Mouse (Mus musculus) thymus, adult 2 months (tissue): ENCODE data around the gene Khsrp. TPM values are rescaled to one million over a fixed set of nuclear protein-coding genes. Genes with fewer than 3 reads are reported as not detected.

ENCODE experiments used
- DNase-seq: peaks from one replicate; pipeline ENCODE4 v3.0.0; 2021
- H3K27ac ChIP-seq: fragments of 200-500 bp; 2 replicates; pipeline ENCODE4 v1.5.1; 2012; ENCODE audit warnings: low read length, control low read depth; ENCODE audit not compliant: control insufficient read depth, insufficient read depth
- H3K27me3 ChIP-seq: fragments of 200-500 bp; 2 replicates; pipeline ENCODE4 v1.6.1; 2012; ENCODE audit warnings: mild to moderate bottlenecking, low read length, moderate library complexity, mixed read lengths; ENCODE audit not compliant: control insufficient read depth, insufficient read depth
- H3K36me3 ChIP-seq: fragments of 200-500 bp; 2 replicates; pipeline ENCODE4 v1.6.1; 2012; ENCODE audit warnings: mild to moderate bottlenecking, low read length, moderate library complexity; ENCODE audit not compliant: control insufficient read depth, insufficient read depth
- H3K4me1 ChIP-seq: fragments of 200-500 bp; replicated peaks from 2 replicates; pipeline ENCODE4 v1.6.1; 2012; ENCODE audit warnings: low read length; ENCODE audit not compliant: control insufficient read depth, insufficient read depth
- H3K4me3 ChIP-seq: fragments of 200-500 bp; 2 replicates; pipeline ENCODE4 v1.5.1; 2012; ENCODE audit warnings: mild to moderate bottlenecking, low read length, control low read depth, moderate library complexity; ENCODE audit not compliant: control insufficient read depth, insufficient read depth
- CTCF ChIP-seq: fragments of 200-500 bp; IDR thresholded peaks from 2 replicates; pipeline ENCODE4 v1.5.1; 2012; ENCODE audit warnings: mild to moderate bottlenecking, control low read depth, low read length, moderate library complexity, borderline replicate concordance; ENCODE audit not compliant: control insufficient read depth, poor library complexity, insufficient read depth; ENCODE audit errors: extremely low read depth
- POLR2A ChIP-seq: fragments of 200-500 bp; IDR thresholded peaks from 2 replicates; pipeline ENCODE4 v1.6.1; 2012; ENCODE audit warnings: mild to moderate bottlenecking, low read length, control low read depth, moderate library complexity; ENCODE audit not compliant: control insufficient read depth, poor library complexity, insufficient read depth; ENCODE audit errors: extremely low read depth
- WGBS: fragments of 180-500 bp; shearing (Covaris S2); methylation state at CpG from one replicate; pipeline ENCODE4 v1.1.7; 2018; 5-methylcytosine and 5-hydroxymethylcytosine counted together
- polyA plus RNA-seq: library from polyadenylated mRNA; depleted of rRNA; stranded (reverse); fragments of >200 nt; gene quantifications from 2 replicates; pipeline ENCODE4 v1.2.3, GENCODE M21; 2012

The Khsrp gene
- polyA plus RNA-seq, 1 experiment = 229 TPM

DNA sequence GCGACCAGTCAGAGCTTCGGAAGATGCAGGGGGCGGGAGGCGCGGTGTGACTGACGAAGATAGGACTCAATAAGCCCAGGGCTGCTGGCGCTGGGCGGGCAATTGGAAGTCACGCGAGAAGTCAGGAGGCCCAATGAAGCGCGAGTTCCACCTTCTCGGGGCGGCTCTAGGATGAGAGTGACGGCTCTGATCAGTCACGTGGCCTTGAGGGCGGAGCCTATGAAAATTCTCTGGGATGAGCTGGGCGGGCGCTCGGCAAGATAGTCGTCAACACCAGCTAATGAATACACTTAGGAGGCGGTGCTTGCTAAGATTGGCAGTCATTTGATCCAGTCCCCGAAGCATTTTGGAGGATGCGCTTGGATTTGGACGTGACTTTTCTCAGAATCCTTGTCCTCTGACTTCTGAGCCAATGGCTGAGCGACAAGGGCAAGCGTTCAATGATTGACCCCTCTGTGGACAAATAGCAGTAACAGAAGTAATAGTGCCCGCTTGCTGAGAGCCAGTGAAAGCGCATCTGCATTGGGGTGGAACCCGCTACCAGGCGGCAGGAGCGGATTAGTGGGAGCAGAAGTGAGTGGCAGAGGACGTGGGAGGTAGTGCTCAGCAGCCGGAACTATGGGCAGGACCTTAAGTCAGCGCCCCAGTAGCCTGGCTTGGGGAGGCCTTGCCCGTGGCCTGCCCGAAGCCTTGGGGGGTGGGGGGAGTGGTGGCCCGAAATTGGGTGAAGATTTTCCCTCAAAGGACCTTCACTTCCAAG, 519 bp upstream of the Khsrp start:
- WGBS = 1% methylated on average over 38 of the region's 38 CpGs
- DNase-seq = peak; percentile 100
- H3K36me3 ChIP-seq = peaks cover 5% of the 10 kb centered on the region; the same call in 1 of the 2 replicates
- peak overlapping the region; percentile 62 for H3K27ac ChIP-seq
- TF ChIP-seq CTCF (peak; percentile 73; the same call in 1 of the 2 replicates), POLR2A (peak; percentile 53; the same call in 1 of the 2 replicates)
- no peaks in the 10 kb centered on the region for H3K27me3 ChIP-seq
- H3K4me3 ChIP-seq = peak overlapping the region; percentile 34
- peaks cover 21% of the 10 kb centered on the region for H3K4me1 ChIP-seq

DNA sequence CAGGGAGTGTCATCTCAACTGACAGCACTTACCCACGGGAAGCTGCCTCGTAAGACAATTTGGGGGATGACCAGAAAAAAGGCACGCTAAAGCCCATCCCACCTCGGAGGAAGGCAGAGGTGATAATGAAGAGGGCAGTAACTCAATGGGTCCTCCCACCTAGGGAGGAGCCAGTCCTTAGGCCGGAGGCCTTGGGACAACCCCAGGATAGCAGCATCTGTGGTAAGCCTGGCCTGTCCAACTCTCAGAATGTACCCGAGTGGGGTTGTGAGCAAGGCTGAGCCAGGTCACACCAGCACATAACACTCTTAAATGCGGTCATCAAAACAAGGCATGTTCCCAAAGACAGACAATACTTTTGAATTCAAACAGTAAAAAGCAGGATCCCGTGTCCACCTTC, 1.6 kb downstream of the Khsrp start:
- WGBS = 36% methylated on average over 8 of the region's 8 CpGs
- no peaks in the 10 kb centered on the region for H3K27me3 ChIP-seq
- H3K4me3 ChIP-seq = 0 out of 2 replicates have a peak overlapping the region, but pooled peaks have one; percentile 3
- peaks cover 21% of the 10 kb centered on the region for H3K4me1 ChIP-seq
- peaks cover 22% of the 10 kb centered on the region for H3K36me3 ChIP-seq
- no peak overlapping the region for H3K27ac ChIP-seq
- no peak for TF ChIP-seq POLR2A
- TF ChIP-seq CTCF = no peak
- no peak for DNase-seq

DNA sequence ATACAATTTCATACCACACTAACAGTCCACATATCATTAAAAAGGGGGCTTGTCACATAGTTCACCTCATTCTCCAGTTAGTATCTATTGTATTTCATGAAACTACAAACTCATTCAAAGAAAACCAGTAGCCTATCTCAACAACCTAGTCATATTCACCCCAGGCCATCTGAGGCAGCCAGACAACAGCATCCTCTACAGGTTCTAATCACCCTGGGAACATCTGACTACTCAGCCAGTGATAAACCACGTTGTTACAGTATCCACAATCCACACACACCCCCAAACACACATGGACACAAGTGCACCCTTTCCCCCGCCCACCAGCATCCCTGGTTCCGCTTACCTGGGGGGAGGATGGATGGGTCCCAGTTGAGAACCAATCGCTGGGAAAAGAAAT, 3.9 kb downstream of the Khsrp start:
- TF ChIP-seq CTCF (no peak), POLR2A (no peak)
- Histone ChIP-seq H3K4me3 (no peak overlapping the region), H3K4me1 (peaks cover 16% of the 10 kb centered on the region), H3K36me3 (peaks cover 44% of the 10 kb centered on the region), H3K27me3 (no peaks in the 10 kb centered on the region), H3K27ac (no peak overlapping the region)
- no peak for DNase-seq
- WGBS = 91% methylated on average over 4 of the region's 4 CpGs

DNA sequence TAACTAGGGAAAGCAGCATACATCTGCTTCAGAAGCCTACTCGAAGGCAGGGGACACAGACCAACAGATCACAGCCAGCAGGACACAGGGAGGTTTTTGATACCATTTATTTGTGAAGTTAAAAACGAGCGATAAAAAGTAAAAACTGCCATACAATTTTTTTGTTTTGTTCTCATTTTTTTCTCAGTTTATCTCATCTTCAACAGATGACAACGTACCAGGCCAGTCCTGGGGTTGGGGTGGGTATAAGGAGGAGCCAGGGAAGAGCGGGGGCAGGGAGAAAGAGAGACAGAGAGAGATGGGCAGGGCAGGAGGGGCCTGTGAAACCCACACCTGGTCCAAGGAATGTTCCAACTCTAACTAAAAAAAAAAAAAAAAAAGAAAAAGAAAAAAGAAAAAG, 10.4 kb downstream of the Khsrp start:
- H3K4me3 ChIP-seq = no peak overlapping the region
- no peak overlapping the region for H3K27ac ChIP-seq
- TF ChIP-seq POLR2A (no peak), CTCF (no peak)
- H3K36me3 ChIP-seq = peaks cover 49% of the 10 kb centered on the region
- no peaks in the 10 kb centered on the region for H3K27me3 ChIP-seq
- H3K4me1 ChIP-seq = no peaks in the 10 kb centered on the region
- 95% methylated on average over 5 of the region's 5 CpGs for WGBS
- no peak for DNase-seq

DNA sequence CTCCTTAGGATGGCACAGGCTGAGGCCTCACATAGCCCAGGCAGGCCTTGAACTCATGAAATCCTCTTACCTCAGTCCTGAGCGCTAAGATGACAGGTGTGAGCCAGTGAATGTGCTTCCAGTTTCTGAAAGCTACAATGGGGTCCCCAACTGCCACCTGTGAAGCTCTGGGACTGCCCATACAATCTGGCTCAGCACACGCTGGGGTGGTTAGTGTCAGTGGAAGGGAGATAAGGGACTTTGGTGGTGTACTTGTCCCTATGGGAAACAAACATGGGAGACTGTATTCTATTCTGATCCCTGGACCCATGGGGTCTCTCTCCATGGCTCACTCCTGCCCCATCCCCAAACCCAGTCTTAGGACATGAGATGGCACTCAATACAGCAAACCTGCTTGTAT, 11.6 kb downstream of the Khsrp start:
- DNase-seq = no peak
- no peaks in the 10 kb centered on the region for H3K4me1 ChIP-seq
- peaks cover 37% of the 10 kb centered on the region for H3K36me3 ChIP-seq
- no peak for TF ChIP-seq CTCF
- TF ChIP-seq POLR2A = no peak
- H3K27me3 ChIP-seq = no peaks in the 10 kb centered on the region
- no peak overlapping the region for H3K27ac ChIP-seq
- no peak overlapping the region for H3K4me3 ChIP-seq
- WGBS = 98% methylated on average over 2 of the region's 2 CpGs

DNA sequence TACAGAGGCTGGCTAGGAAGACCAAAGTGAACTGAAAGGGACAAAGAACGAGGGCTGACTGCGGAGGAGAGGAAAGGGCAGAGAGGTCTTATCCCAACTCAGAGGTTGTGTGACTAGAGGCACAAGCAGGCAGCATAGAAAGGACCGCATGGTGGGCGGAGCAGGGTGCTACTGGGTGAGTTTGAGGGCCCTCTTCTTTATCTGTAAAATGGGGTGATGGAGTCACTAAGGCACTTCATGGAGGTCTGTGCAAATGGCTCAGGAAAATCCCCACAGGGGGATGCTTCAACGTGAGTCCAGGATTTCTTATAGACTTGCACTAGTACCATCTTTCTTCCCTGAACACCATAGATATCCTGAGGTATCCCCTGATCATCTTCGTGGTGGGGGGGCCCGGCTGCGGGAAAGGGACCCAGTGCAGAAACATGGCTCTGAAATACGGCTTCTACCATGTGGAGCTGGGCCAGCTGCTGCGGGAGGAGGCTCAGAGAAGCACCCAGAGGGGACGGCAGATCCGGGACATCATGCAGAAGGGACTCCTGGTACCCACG, 19.0 kb downstream of the Khsrp start:
- no peak overlapping the region for H3K4me3 ChIP-seq
- no peaks in the 10 kb centered on the region for H3K27me3 ChIP-seq
- H3K36me3 ChIP-seq = peaks cover 6% of the 10 kb centered on the region
- peaks cover 8% of the 10 kb centered on the region for H3K4me1 ChIP-seq
- peak overlapping the region; percentile 37 for H3K27ac ChIP-seq
- no peak for TF ChIP-seq POLR2A
- TF ChIP-seq CTCF = no peak
- DNase-seq = no peak
- 91% methylated on average over 13 of the region's 13 CpGs for WGBS
